In genomic region chr14:103949950-103950349, GRCm38 (mm10) we compare ENCODE assay signal across 14 mouse cellular contexts.
DNase-seq lines count a peak whose midpoint lies in the region; ATAC-seq and TF ChIP-seq lines count a peak whose summit lies in the region.
"Had no signal": no experiment of that assay in that cellular context is flagged by ENCODE, and none has a peak within 500 bp of the region (broad histone marks: within the 10 kb centered on the region; RNA-seq: fewer than 3 reads in every experiment).

No protein-coding gene starts in this region.

- no peaks in the 10 kb centered on the region for H3K27me3 ChIP-seq in embryonic facial prominence, embryonic 11.5 days (ENCODE audit: control insufficient read depth, insufficient read depth, low read length)
- no peaks in the 10 kb centered on the region for H3K27me3 ChIP-seq in embryonic facial prominence, embryonic 10.5 days (replicated peaks; ENCODE audit: low read depth, poor library complexity, severe bottlenecking)
- no peaks in the 10 kb centered on the region for H3K27me3 ChIP-seq in kidney, adult 2 months (replicated peaks; ENCODE audit: control insufficient read depth, insufficient read depth, low read length)
- H3K27me3 ChIP-seq in midbrain, embryonic 11.5 days (ENCODE audit: control insufficient read depth, insufficient read depth, low read length), result no peaks in the 10 kb centered on the region
- no peaks in the 10 kb centered on the region for H3K27me3 ChIP-seq in midbrain, embryonic 15.5 days (replicated peaks)
- H3K27me3 ChIP-seq in liver, postnatal 0 days (ENCODE audit: insufficient read depth, low read length), result no peaks in the 10 kb centered on the region
- H3K27me3 ChIP-seq: limb, embryonic 13.5 days; midbrain, embryonic 13.5 days; Patski had no signal

- H3K9ac ChIP-seq in embryonic facial prominence, embryonic 11.5 days (replicated peaks; ENCODE audit: low read length), result no peak overlapping the region
- no peak overlapping the region for H3K9ac ChIP-seq in midbrain, embryonic 11.5 days (ENCODE audit: low read length)
- H3K9ac ChIP-seq in midbrain, embryonic 15.5 days, result no peak overlapping the region
- no peak overlapping the region for H3K9ac ChIP-seq in liver, postnatal 0 days (replicated peaks)
- H3K9ac ChIP-seq: limb, embryonic 13.5 days; midbrain, embryonic 13.5 days had no signal

- no peak overlapping the region for H3K4me3 ChIP-seq in embryonic facial prominence, embryonic 11.5 days (ENCODE audit: low read depth, low read length)
- H3K4me3 ChIP-seq in embryonic facial prominence, embryonic 10.5 days, result no peak overlapping the region
- no peak overlapping the region for H3K4me3 ChIP-seq in kidney, adult 2 months (ENCODE audit: insufficient read depth, low read depth, low read length)
- no peak overlapping the region for H3K4me3 ChIP-seq in midbrain, embryonic 11.5 days (ENCODE audit: low read depth, low read length)
- no peak overlapping the region for H3K4me3 ChIP-seq in midbrain, embryonic 15.5 days
- H3K4me3 ChIP-seq in liver, postnatal 0 days (ENCODE audit: low read depth, low read length), result no peak overlapping the region
- H3K4me3 ChIP-seq: limb, embryonic 13.5 days; midbrain, embryonic 13.5 days had no signal

- WGBS in embryonic facial prominence, embryonic 11.5 days, result 43% methylated on average over 6 of the region's 6 CpGs
- WGBS in embryonic facial prominence, embryonic 10.5 days, result 57% methylated on average over 6 of the region's 6 CpGs
- 39% methylated on average over 6 of the region's 6 CpGs for WGBS in kidney, adult 2 months
- 70% methylated on average over 6 of the region's 6 CpGs for WGBS in midbrain, embryonic 11.5 days
- 53% methylated on average over 6 of the region's 6 CpGs for WGBS in midbrain, embryonic 15.5 days
- WGBS in liver, postnatal 0 days (ENCODE audit: insufficient replicate concordance), result 26% methylated on average over 6 of the region's 6 CpGs

- no peak overlapping the region for H3K4me2 ChIP-seq in embryonic facial prominence, embryonic 11.5 days (ENCODE audit: low read depth, low read length)
- no peak overlapping the region for H3K4me2 ChIP-seq in midbrain, embryonic 11.5 days
- H3K4me2 ChIP-seq in midbrain, embryonic 15.5 days, result no peak overlapping the region
- no peak overlapping the region for H3K4me2 ChIP-seq in liver, postnatal 0 days (ENCODE audit: low read depth, low read length)
- H3K4me2 ChIP-seq: limb, embryonic 13.5 days; midbrain, embryonic 13.5 days had no signal

- H3K9me3 ChIP-seq in embryonic facial prominence, embryonic 11.5 days (replicated peaks; ENCODE audit: control insufficient read depth, low read length), result no peaks in the 10 kb centered on the region
- no peaks in the 10 kb centered on the region for H3K9me3 ChIP-seq in embryonic facial prominence, embryonic 10.5 days
- H3K9me3 ChIP-seq in midbrain, embryonic 11.5 days (ENCODE audit: control insufficient read depth, low read length), result no peaks in the 10 kb centered on the region
- H3K9me3 ChIP-seq in midbrain, embryonic 15.5 days, result no peaks in the 10 kb centered on the region
- no peaks in the 10 kb centered on the region for H3K9me3 ChIP-seq in liver, postnatal 0 days (ENCODE audit: low read length)
- H3K9me3 ChIP-seq: limb, embryonic 13.5 days; midbrain, embryonic 13.5 days had no signal

- H3K36me3 ChIP-seq in embryonic facial prominence, embryonic 11.5 days (replicated peaks; ENCODE audit: control insufficient read depth, insufficient read depth, low read depth, low read length), result no peaks in the 10 kb centered on the region
- H3K36me3 ChIP-seq in embryonic facial prominence, embryonic 10.5 days (replicated peaks), result no peaks in the 10 kb centered on the region
- no peaks in the 10 kb centered on the region for H3K36me3 ChIP-seq in kidney, adult 2 months (ENCODE audit: control insufficient read depth, insufficient read depth, low read length)
- no peaks in the 10 kb centered on the region for H3K36me3 ChIP-seq in midbrain, embryonic 11.5 days (ENCODE audit: control insufficient read depth, insufficient read depth, low read length)
- H3K36me3 ChIP-seq in midbrain, embryonic 15.5 days (replicated peaks), result no peaks in the 10 kb centered on the region
- H3K36me3 ChIP-seq in liver, postnatal 0 days (replicated peaks; ENCODE audit: insufficient read depth, low read length), result no peaks in the 10 kb centered on the region
- H3K36me3 ChIP-seq: limb, embryonic 13.5 days; midbrain, embryonic 13.5 days had no signal

- TF ChIP-seq EP300 in liver, postnatal 0 days (IDR thresholded peaks at IDR 0.05; ENCODE audit: low read depth), result no peak

- TF ChIP-seq POLR2A in kidney, adult 2 months (IDR thresholded peaks at IDR 0.05; ENCODE audit: low read depth, low read length), result no peak

- H3K4me1 ChIP-seq in embryonic facial prominence, embryonic 11.5 days (ENCODE audit: control insufficient read depth, insufficient read depth, low read length), result no peaks in the 10 kb centered on the region
- peaks cover 21% of the 10 kb centered on the region; the same call in 1 of the 2 replicates for H3K4me1 ChIP-seq in embryonic facial prominence, embryonic 10.5 days
- no peaks in the 10 kb centered on the region for H3K4me1 ChIP-seq in kidney, adult 2 months (ENCODE audit: control insufficient read depth, insufficient read depth, low read length)
- H3K4me1 ChIP-seq in midbrain, embryonic 11.5 days (ENCODE audit: control insufficient read depth, insufficient read depth, low read length), result peaks cover 8% of the 10 kb centered on the region
- H3K4me1 ChIP-seq in midbrain, embryonic 15.5 days, result peaks cover 5% of the 10 kb centered on the region; the same call in 1 of the 2 replicates
- H3K4me1 ChIP-seq in liver, postnatal 0 days (ENCODE audit: insufficient read depth), result 0 out of 2 replicates have a peak, but pooled peaks cover 5% of the 10 kb centered on the region
- H3K4me1 ChIP-seq: limb, embryonic 13.5 days had no signal

- ATAC-seq in embryonic facial prominence, embryonic 11.5 days (replicated peaks; ENCODE audit: insufficient number of reproducible peaks, low FRiP score, low TSS enrichment, low read depth), result no peak
- ATAC-seq in midbrain, embryonic 11.5 days (ENCODE audit: low FRiP score), result no peak
- no peak for ATAC-seq in midbrain, embryonic 15.5 days (replicated peaks)
- ATAC-seq in liver, postnatal 0 days, result no peak
- ATAC-seq: midbrain, embryonic 13.5 days; Patski had no signal

- no peak overlapping the region for H3K27ac ChIP-seq in embryonic facial prominence, embryonic 11.5 days (replicated peaks; ENCODE audit: low read depth, low read length)
- no peak overlapping the region for H3K27ac ChIP-seq in embryonic facial prominence, embryonic 10.5 days (replicated peaks)
- no peak overlapping the region for H3K27ac ChIP-seq in kidney, adult 2 months (ENCODE audit: insufficient read depth, low read depth, low read length)
- no peak overlapping the region for H3K27ac ChIP-seq in midbrain, embryonic 11.5 days (ENCODE audit: low read depth, low read length)
- no peak overlapping the region for H3K27ac ChIP-seq in midbrain, embryonic 15.5 days
- no peak overlapping the region for H3K27ac ChIP-seq in liver, postnatal 0 days (ENCODE audit: low read depth)
- H3K27ac ChIP-seq: limb, embryonic 13.5 days; midbrain, embryonic 13.5 days had no signal

- peak; percentile 10 for DNase-seq in embryonic facial prominence, embryonic 11.5 days (ENCODE audit: low spot score)
- DNase-seq in embryonic facial prominence, embryonic 10.5 days (ENCODE audit: low spot score), result no peak
- peak; percentile 16 for DNase-seq in kidney, adult 2 months
- no peak for DNase-seq in kidney, postnatal 36 days
- peak; percentile 75 for DNase-seq in midbrain, embryonic 11.5 days (ENCODE audit: low spot score, missing footprints)
- no peak for DNase-seq in liver, postnatal 0 days
- no peak for DNase-seq in frontal cortex, adult 2 months (ENCODE audit: extremely low spot score in 1 of 2, low spot score in 1 of 2)
- DNase-seq: cerebellum, adult 9-10 months; lung, adult 2 months; thymus, postnatal 14 days had no signal

- TF ChIP-seq CTCF in kidney, adult 2 months (conservative IDR thresholded peaks at IDR 0.05; ENCODE audit: insufficient read depth, insufficient read length, low read depth, low read length), result no peak
- no peak for TF ChIP-seq CTCF in liver, postnatal 0 days (IDR thresholded peaks at IDR 0.05; ENCODE audit: low read depth)

Comparison
In these comparisons a context has a peak if more than half of its experiments do, and no peak if none do; other contexts are left out.
1. DNase-seq: peak in embryonic facial prominence, embryonic 11.5 days (single experiment), kidney, adult 2 months (single experiment) and midbrain, embryonic 11.5 days (single experiment); none in embryonic facial prominence, embryonic 10.5 days (single experiment), kidney, postnatal 36 days (0 of 2), liver, postnatal 0 days (single experiment) and frontal cortex, adult 2 months (0 of 2).